Mouse (Mus musculus) right cerebral cortex, adult 18-20 months (tissue): ENCODE data around the gene Srgap2.
A peak's percentile ranks its signal among the peaks of the same experiment; 100 is the strongest.
"Not testable (repeated sequence)": the region's sequence is repeated elsewhere in the genome, so short reads cannot be mapped to it uniquely, and the experiment has no call there.

ENCODE experiments used
- DNase-seq: peaks from one replicate; pipeline ENCODE4 v3.0.0; 2022; ENCODE audit warnings: mixed read lengths

The Srgap2 gene

GRCm38 (mm10) chr1:131279456-131279776 lies 247.7 kb downstream of the Srgap2 start, which contains the start of gene Ikbke:
Gene Ikbke, minus strand, starts transcription at chr1:131279606.
- DNase-seq, result no peak

GRCm38 (mm10) chr1:131278606-131279455 lies 248.3 kb downstream of the Srgap2 start:
- no peak for DNase-seq

- DNase-seq, result no peak
Observed at GRCm38 (mm10) chr1:131276831-131277230, 250.3 kb downstream of the Srgap2 start.

GRCm38 (mm10) chr1:131275577-131275976 lies 251.6 kb downstream of the Srgap2 start:
- DNase-seq, result no peak

GRCm38 (mm10) chr1:131274725-131275539 lies 252.2 kb downstream of the Srgap2 start:
- DNase-seq, result no peak

- DNase-seq, result peak; percentile 70
Observed at GRCm38 (mm10) chr1:131269797-131270578, 257.2 kb downstream of the Srgap2 start.

GRCm38 (mm10) chr1:131268776-131269175 lies 258.4 kb downstream of the Srgap2 start:
- DNase-seq, result no peak

GRCm38 (mm10) chr1:131263905-131264304 lies 263.2 kb downstream of the Srgap2 start:
- DNase-seq, result no peak

- peak; percentile 69 for DNase-seq
Observed at GRCm38 (mm10) chr1:131260309-131260656, 266.9 kb downstream of the Srgap2 start.

GRCm38 (mm10) chr1:131259632-131260308 lies 267.4 kb downstream of the Srgap2 start:
- DNase-seq, result no peak

- no peak for DNase-seq
Observed at GRCm38 (mm10) chr1:131257288-131257687, 269.9 kb downstream of the Srgap2 start.

- DNase-seq, result not testable (repeated sequence)
Observed at GRCm38 (mm10) chr1:131252516-131253250, 274.5 kb downstream of the Srgap2 start.

- no peak for DNase-seq
Observed at GRCm38 (mm10) chr1:131246433-131247395, 280.4 kb downstream of the Srgap2 start.

GRCm38 (mm10) chr1:131245926-131246325 lies 281.2 kb downstream of the Srgap2 start:
- no peak for DNase-seq

- peak; percentile 62 for DNase-seq
Observed at GRCm38 (mm10) chr1:131245089-131245856, 281.9 kb downstream of the Srgap2 start, which contains the start of gene Rassf5. Gene Rassf5, minus strand, starts transcription at chr1:131245258.

- peak; percentile 27 for DNase-seq
Observed at GRCm38 (mm10) chr1:131244536-131245088, 282.5 kb downstream of the Srgap2 start.

- DNase-seq, result no peak
Observed at GRCm38 (mm10) chr1:131242956-131243355, 284.2 kb downstream of the Srgap2 start.

- DNase-seq, result no peak
Observed at GRCm38 (mm10) chr1:131239576-131240193, 287.5 kb downstream of the Srgap2 start.

- peak; percentile 33 for DNase-seq
Observed at GRCm38 (mm10) chr1:131238931-131239381, 288.2 kb downstream of the Srgap2 start.
